Mouse (Mus musculus) kidney, embryonic 16.5 days (tissue): ENCODE results near the gene Vwf. TPM values are rescaled to one million over a fixed set of nuclear protein-coding genes. Genes with fewer than 3 reads are reported as not detected.

Source experiments
- ATAC-seq: fragments of 200-750 bp; cut with Nextera tagmentation; 2 replicates; pipeline ENCODE4 v1.8.0; 2017; ENCODE audit warnings: moderate TSS enrichment; ENCODE audit not compliant: low FRiP score, low TSS enrichment
- H3K27ac ChIP-seq: fragments of 300-500 bp; sonication (generic); 2 replicates; pipeline ENCODE4 v1.5.1; 2014; ENCODE audit warnings: low read length
- H3K27me3 ChIP-seq: fragments of 300-500 bp; sonication (generic); 2 replicates; pipeline ENCODE4 v1.6.1; 2014; ENCODE audit warnings: low read length, control low read depth, mixed read lengths; ENCODE audit not compliant: insufficient read depth
- H3K36me3 ChIP-seq: fragments of 300-500 bp; sonication (generic); 2 replicates; pipeline ENCODE4 v1.6.1; 2014; ENCODE audit warnings: low read length, control low read depth, mixed read lengths; ENCODE audit not compliant: insufficient read depth
- H3K4me1 ChIP-seq: fragments of 300-500 bp; sonication (generic); 2 replicates; pipeline ENCODE4 v1.6.1; 2014; ENCODE audit warnings: low read length, control low read depth, mixed read lengths; ENCODE audit not compliant: insufficient read depth
- H3K4me2 ChIP-seq: fragments of 300-500 bp; sonication (generic); replicated peaks from 2 replicates; pipeline ENCODE4 v1.6.1; 2014; ENCODE audit warnings: low read depth, low read length
- H3K4me3 ChIP-seq: fragments of 300-500 bp; sonication (generic); 2 replicates; pipeline ENCODE4 v1.5.1; 2014; ENCODE audit warnings: mild to moderate bottlenecking, low read length
- H3K9ac ChIP-seq: fragments of 300-500 bp; sonication (generic); replicated peaks from 2 replicates; pipeline ENCODE4 v1.6.1; 2014; ENCODE audit warnings: low read length
- H3K9me3 ChIP-seq: fragments of 300-500 bp; sonication (generic); 2 replicates; pipeline ENCODE4 v1.6.1; 2016; ENCODE audit warnings: low read length, control low read depth
- WGBS: fragments of 180-500 bp; shearing (Covaris S2); extraction: QIAGEN DNeasy Blood & Tissue Kit; methylation state at CpG from one replicate; pipeline ENCODE4 v1.1.7; 2014; 5-methylcytosine and 5-hydroxymethylcytosine counted together
- polyA plus RNA-seq: library from polyadenylated mRNA; unstranded; fragments of >200 nt; fragmentation: Nextera tagmentation; extraction: Ambion mirVana; gene quantifications from 2 replicates; pipeline ENCODE4 v1.2.1, GENCODE M21; 2015

Gene Vwf
- polyA plus RNA-seq, 1 experiment from 2014 or later: 5.4 TPM

DNA sequence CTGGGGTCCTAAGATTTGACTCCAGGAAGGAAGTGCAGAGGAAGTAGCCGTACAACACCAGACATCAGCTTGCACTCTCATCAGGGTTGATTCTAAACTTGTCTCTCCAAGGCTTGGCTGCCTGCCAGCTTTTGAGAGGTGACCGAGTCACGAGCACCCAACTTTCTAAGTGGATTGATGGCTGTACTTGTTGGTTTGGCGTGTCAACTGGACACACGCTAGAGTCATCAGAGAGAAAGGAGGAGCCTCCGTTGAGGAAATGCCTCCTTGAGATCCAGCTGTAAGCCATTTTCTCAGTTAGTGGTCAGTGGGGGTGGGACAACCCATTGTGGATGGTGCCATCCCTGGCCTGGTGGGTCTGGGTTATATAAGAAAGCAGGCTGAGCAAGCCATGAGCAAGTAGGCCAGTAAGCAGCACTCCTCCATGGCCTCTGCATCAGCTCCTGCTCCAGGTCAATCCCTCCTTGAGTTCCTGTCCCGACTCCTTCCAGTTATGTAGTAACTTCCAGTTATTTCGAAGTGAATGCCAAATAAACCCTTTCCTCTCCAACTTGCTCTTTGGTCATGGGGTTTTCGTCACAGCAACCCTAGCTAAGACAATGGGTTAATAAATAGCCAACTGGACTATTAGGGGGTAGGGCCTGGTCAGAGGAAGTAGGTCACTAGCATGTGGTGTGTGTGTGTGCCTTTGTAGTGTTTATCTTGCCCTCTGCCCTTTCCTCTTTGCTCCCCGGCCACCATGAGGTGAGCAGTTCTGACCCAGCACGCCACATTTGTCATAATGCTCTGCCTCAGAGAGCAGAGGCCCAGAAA is 30.9 kb upstream of the Vwf start:
- H3K9ac ChIP-seq: no peak overlapping the region
- no peaks in the 10 kb centered on the region for H3K27me3 ChIP-seq
- no peak overlapping the region for H3K4me2 ChIP-seq
- peaks cover 19% of the 10 kb centered on the region for H3K4me1 ChIP-seq
- H3K36me3 ChIP-seq: no peaks in the 10 kb centered on the region
- 43% methylated on average over 11 of the region's 11 CpGs for WGBS
- ATAC-seq: peak; percentile 69
- H3K9me3 ChIP-seq: no peaks in the 10 kb centered on the region
- 0 out of 2 replicates have a peak overlapping the region, but pooled peaks have one; percentile 28 for H3K27ac ChIP-seq
- no peak overlapping the region for H3K4me3 ChIP-seq

DNA sequence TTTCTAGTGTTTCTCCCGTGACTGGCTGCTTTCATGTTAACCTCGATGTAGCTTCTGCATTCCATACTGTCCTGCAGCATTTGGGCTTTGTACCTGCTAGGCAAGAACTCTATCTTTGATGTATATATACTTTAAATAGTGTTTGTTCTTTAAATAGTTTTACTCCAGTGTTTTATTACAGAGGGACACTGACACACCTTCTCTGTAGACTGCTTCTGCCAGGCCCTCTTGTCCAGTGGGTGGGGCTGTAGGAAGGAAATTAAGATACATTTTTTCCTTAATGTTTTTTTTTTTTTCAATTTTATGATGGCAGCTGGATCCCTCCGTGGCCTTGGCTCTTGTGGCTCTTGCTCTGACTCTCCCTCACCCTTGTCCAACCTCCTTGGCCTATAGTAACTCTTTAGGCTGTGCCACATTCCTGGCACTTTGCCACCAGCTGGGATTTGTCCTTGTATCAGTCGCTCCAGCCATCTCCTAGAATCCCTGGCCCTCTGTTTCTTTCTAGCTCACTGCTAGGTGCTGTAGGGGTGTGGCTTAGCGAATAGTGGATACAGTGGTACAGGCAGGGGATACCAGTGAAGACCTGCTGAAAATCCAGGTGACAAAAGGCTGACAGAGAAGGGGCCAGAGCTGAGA is 24.9 kb upstream of the Vwf start:
- H3K27me3 ChIP-seq: no peaks in the 10 kb centered on the region
- H3K4me3 ChIP-seq: no peak overlapping the region
- H3K4me1 ChIP-seq: peaks cover 7% of the 10 kb centered on the region; the same call in 1 of the 2 replicates
- no peaks in the 10 kb centered on the region for H3K36me3 ChIP-seq
- H3K4me2 ChIP-seq: no peak overlapping the region
- peak; percentile 42; the same call in 1 of the 2 replicates for ATAC-seq
- WGBS: 38% methylated on average over 5 of the region's 5 CpGs
- H3K9me3 ChIP-seq: no peaks in the 10 kb centered on the region
- H3K27ac ChIP-seq: no peak overlapping the region
- H3K9ac ChIP-seq: no peak overlapping the region

DNA sequence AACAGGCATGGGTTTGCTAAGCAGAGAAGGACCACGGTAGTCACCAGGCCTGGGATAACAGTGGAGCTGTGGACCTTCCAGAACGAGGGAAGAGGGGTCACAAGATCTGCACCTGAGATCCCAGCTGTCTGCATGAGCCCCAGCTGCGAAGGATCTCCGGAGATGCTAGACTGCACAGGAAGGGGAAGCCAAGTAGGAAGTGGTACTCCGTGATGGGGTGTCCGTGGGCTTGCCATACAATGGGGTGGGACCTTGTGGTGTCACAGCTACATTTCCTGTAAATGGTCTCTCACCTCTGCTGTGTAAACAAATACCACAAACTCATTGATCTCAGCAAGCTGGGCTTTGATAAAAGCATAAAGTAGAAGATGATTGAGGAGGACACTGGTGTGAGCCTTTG is 22.5 kb upstream of the Vwf start:
- H3K9ac ChIP-seq: no peak overlapping the region
- peaks cover 7% of the 10 kb centered on the region; the same call in 1 of the 2 replicates for H3K4me1 ChIP-seq
- no peak overlapping the region for H3K27ac ChIP-seq
- no peak overlapping the region for H3K4me2 ChIP-seq
- no peaks in the 10 kb centered on the region for H3K9me3 ChIP-seq
- no peak for ATAC-seq
- no peak overlapping the region for H3K4me3 ChIP-seq
- WGBS: 77% methylated on average over 6 of the region's 6 CpGs
- no peaks in the 10 kb centered on the region for H3K27me3 ChIP-seq
- no peaks in the 10 kb centered on the region for H3K36me3 ChIP-seq

DNA sequence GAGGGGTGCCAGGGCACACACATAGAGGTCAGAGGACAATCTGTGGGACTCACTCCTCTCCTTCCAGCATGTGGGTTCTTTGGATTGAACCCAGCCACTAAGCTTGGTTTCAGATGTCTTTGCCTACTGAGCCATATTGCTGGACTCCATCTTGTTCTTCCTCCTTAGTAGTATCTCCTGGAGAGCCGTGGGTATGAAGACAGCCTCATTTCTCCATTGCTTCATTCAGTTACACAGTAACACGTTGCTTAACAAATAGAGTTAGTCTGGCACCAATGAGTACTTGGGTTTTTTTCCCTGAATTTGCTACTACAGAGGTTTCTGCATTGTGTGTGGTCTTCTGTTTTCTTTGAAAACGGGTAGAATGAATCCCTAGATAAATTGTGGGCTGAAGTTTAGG is 20.5 kb upstream of the Vwf start:
- H3K4me2 ChIP-seq: no peak overlapping the region
- H3K9ac ChIP-seq: no peak overlapping the region
- no peak for ATAC-seq
- H3K36me3 ChIP-seq: no peaks in the 10 kb centered on the region
- H3K4me3 ChIP-seq: no peak overlapping the region
- peaks cover 7% of the 10 kb centered on the region; the same call in 1 of the 2 replicates for H3K4me1 ChIP-seq
- no peaks in the 10 kb centered on the region for H3K9me3 ChIP-seq
- WGBS: 53% methylated on average over 3 of the region's 3 CpGs
- H3K27me3 ChIP-seq: no peaks in the 10 kb centered on the region
- H3K27ac ChIP-seq: no peak overlapping the region

DNA sequence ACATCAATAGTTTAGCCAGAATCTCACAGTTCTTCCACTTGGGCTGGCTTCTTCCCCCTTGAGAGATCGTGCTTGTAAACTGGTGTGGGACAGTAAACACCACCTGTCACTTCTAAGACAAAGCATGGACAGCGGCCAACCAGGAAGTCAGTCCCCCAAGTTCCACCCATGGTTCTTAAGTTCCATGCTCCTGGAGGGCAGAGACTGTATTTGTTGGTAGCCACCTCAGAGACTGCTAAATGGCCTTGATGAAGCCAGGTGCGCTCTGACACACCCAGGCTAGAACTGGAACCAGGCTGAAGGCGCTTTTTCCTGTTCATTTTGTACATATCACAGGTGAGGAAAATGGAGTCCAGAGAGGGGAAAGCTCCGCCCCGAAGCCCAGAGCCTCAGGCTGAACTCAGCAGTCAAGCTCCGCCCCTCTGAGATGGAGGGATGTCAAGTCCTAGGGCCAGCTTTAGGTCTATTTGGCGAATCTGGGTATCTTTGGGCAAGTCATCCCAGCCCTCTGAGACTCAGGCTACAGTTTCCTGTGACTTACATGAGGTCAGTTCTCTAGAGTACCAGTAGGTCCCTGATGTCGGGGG is 17.9 kb upstream of the Vwf start:
- H3K4me1 ChIP-seq: no peaks in the 10 kb centered on the region
- H3K4me2 ChIP-seq: no peak overlapping the region
- no peak for ATAC-seq
- no peak overlapping the region for H3K4me3 ChIP-seq
- no peaks in the 10 kb centered on the region for H3K36me3 ChIP-seq
- H3K9ac ChIP-seq: no peak overlapping the region
- H3K9me3 ChIP-seq: no peaks in the 10 kb centered on the region
- 84% methylated on average over 9 of the region's 9 CpGs for WGBS
- no peak overlapping the region for H3K27ac ChIP-seq
- H3K27me3 ChIP-seq: no peaks in the 10 kb centered on the region

DNA sequence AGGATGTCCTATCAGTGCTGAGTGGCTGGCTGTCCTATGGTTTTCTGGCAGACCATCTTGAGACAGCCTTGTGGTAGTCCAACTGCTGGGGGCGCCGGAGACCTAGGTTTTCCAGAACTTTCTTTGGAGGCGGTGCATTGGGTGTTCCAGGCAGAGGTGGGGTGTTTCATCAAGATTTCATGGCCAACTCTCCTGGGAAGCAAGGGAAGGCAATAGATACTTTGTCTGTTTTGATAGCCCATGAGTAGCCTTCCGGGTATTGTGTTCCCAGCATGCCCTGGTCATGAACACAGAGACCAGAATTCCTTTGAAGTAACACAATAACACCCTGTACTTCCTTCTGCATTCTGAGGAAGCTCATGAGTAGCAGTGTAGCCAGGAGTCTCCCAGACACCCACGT is 17.1 kb upstream of the Vwf start:
- H3K27ac ChIP-seq: no peak overlapping the region
- H3K4me3 ChIP-seq: no peak overlapping the region
- no peaks in the 10 kb centered on the region for H3K27me3 ChIP-seq
- no peaks in the 10 kb centered on the region for H3K9me3 ChIP-seq
- H3K9ac ChIP-seq: no peak overlapping the region
- 77% methylated on average over 5 of the region's 5 CpGs for WGBS
- H3K4me2 ChIP-seq: no peak overlapping the region
- no peak for ATAC-seq
- H3K36me3 ChIP-seq: no peaks in the 10 kb centered on the region
- no peaks in the 10 kb centered on the region for H3K4me1 ChIP-seq

DNA sequence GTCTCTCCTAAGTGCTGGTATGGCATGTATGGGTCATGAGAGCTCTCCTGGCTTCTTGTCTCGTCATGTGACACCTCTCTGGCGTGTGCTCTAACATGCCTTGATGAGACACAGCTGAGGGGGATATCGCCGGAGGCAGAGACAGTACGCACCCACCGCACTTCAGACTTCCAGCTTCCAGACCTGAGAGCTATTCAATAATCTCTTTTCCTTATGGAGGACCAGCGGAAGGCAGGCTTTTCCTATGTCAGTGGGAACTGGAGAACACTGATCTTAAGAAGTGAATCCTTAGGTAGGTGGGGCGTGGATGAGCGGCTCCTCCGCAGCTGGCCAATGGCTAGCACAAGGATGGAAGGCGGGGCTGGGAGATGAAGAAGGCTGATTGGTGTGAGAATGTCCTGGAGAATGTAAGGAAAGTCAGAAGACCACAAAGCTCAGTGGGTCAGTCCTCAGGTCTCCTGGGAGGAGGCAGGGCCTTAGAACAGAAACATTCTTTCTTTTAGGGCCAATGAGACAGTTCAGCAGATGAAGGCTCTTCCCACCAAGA is 13.4 kb upstream of the Vwf start:
- no peaks in the 10 kb centered on the region for H3K27me3 ChIP-seq
- H3K9ac ChIP-seq: no peak overlapping the region
- H3K27ac ChIP-seq: no peak overlapping the region
- no peak for ATAC-seq
- WGBS: 91% methylated on average over 11 of the region's 11 CpGs
- no peak overlapping the region for H3K4me3 ChIP-seq
- no peaks in the 10 kb centered on the region for H3K36me3 ChIP-seq
- H3K9me3 ChIP-seq: no peaks in the 10 kb centered on the region
- H3K4me1 ChIP-seq: no peaks in the 10 kb centered on the region
- no peak overlapping the region for H3K4me2 ChIP-seq

DNA sequence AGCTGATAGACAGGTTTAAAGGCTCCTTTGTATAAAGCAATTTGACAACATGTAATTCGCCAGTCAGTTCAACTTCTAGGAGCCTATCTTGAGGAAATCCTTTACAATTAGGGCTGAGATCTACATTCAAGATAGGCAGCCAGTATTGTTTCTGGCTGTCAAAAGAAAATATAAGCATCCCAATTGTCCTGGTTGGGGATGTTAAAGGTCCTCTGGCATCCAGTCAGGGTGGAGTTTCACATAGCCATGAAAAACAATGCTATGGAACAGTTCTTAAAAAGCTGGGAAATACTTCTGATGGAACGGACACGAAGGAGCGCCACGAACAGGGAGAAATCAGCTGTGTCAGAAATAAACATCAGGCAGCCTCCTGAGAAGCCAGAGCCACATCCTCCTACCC is 11.6 kb upstream of the Vwf start:
- Histone ChIP-seq H3K4me1 (no peaks in the 10 kb centered on the region), H3K36me3 (no peaks in the 10 kb centered on the region), H3K27me3 (no peaks in the 10 kb centered on the region), H3K9me3 (no peaks in the 10 kb centered on the region), H3K27ac (no peak overlapping the region), H3K4me2 (no peak overlapping the region), H3K4me3 (no peak overlapping the region), H3K9ac (no peak overlapping the region)
- WGBS: 61% methylated on average over 5 of the region's 5 CpGs
- ATAC-seq: no peak

DNA sequence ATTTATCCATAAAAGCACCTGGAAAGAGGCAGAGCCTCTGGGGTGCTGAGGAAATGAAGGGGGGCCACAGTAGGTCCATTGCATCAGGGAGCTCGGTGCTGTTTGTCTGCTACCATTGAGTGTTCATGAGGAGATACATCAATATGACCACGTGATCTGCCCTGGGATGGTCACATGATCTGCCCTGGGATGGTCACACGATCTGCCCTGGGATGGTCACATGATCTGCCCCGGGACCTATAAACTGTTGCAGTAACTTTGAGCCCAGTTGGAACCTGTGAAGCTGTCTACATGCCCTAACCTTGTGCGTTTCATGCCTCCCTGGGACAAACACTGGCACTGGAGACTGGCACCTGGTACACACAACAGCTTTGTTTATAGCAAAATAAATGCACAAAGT is 8.1 kb upstream of the Vwf start:
- Histone ChIP-seq H3K27me3 (no peaks in the 10 kb centered on the region), H3K27ac (no peak overlapping the region), H3K9ac (no peak overlapping the region), H3K9me3 (no peaks in the 10 kb centered on the region), H3K4me2 (no peak overlapping the region), H3K36me3 (no peaks in the 10 kb centered on the region), H3K4me3 (no peak overlapping the region), H3K4me1 (no peaks in the 10 kb centered on the region)
- no peak for ATAC-seq
- WGBS: 77% methylated on average over 5 of the region's 5 CpGs
